Comparison of ENCODE assay signal across 9 mouse cellular contexts in the genomic region with DNA sequence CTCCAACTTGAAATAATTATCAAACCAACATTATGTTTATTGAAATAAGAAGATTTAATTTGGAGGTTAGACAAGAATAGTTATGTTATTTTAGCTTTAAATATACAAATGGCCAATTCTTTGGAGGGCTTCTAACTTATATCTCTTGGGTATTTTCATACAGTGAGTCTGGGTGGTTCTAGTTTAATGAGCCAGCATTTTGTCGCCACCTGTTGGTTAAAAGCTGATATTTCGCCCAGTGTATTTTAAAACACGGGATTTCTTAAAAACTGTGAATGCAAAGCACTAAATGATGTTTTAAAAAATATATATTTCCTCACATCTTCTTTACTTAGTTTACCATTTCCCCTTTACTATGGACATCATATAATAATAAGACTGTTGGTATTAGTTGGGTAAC.
A peak's percentile ranks its signal among the peaks of the same experiment; 100 is the strongest.
DNase-seq lines count a peak whose midpoint lies in the region; ATAC-seq lines count a peak whose summit lies in the region.
"Had no signal": no experiment of that assay in that cellular context is flagged by ENCODE, and none has a peak within 500 bp of the region (broad histone marks: within the 10 kb centered on the region; RNA-seq: fewer than 3 reads in every experiment).

No protein-coding gene starts in this region.

- ATAC-seq in midbrain, embryonic 15.5 days (replicated peaks), result 0 out of 2 replicates have a peak, but pooled peaks have one; percentile 48
- ATAC-seq in midbrain, embryonic 13.5 days, result no peak
- ATAC-seq in megakaryocyte progenitor cell, adult 5-6 weeks (replicated peaks; ENCODE audit: poor library complexity), result peak; percentile 83
- ATAC-seq in cerebellum, adult (ENCODE audit: insufficient number of reproducible peaks, low FRiP score, low TSS enrichment), result no peak

- H3K4me1 ChIP-seq in heart, embryonic 10.5 days, result no peaks in the 10 kb centered on the region
- H3K4me1 ChIP-seq in midbrain, embryonic 15.5 days, result no peaks in the 10 kb centered on the region
- H3K4me1 ChIP-seq in midbrain, embryonic 13.5 days (replicated peaks), result no peaks in the 10 kb centered on the region
- H3K4me1 ChIP-seq: heart, embryonic 15.5 days had no signal

- no peaks in the 10 kb centered on the region for H3K9me3 ChIP-seq in heart, embryonic 10.5 days
- no peaks in the 10 kb centered on the region for H3K9me3 ChIP-seq in midbrain, embryonic 15.5 days
- H3K9me3 ChIP-seq in midbrain, embryonic 13.5 days, result no peaks in the 10 kb centered on the region
- H3K9me3 ChIP-seq: heart, embryonic 15.5 days had no signal

- intact Hi-C loops in heart, postnatal 10 days (cut with DNase I), result loop anchor here (1.0 to 10.0 kb wide), 5 partner anchors 102 to 518 kb away; no protein-coding TSS in a partner anchor

- H3K36me3 ChIP-seq in heart, embryonic 10.5 days, result no peaks in the 10 kb centered on the region
- no peaks in the 10 kb centered on the region for H3K36me3 ChIP-seq in midbrain, embryonic 15.5 days (replicated peaks)
- H3K36me3 ChIP-seq in midbrain, embryonic 13.5 days, result no peaks in the 10 kb centered on the region
- H3K36me3 ChIP-seq: heart, embryonic 15.5 days had no signal

- H3K4me2 ChIP-seq in midbrain, embryonic 15.5 days, result no peak overlapping the region
- no peak overlapping the region for H3K4me2 ChIP-seq in midbrain, embryonic 13.5 days (replicated peaks)
- H3K4me2 ChIP-seq: heart, embryonic 15.5 days had no signal

- no peaks in the 10 kb centered on the region for H3K27me3 ChIP-seq in heart, embryonic 10.5 days (ENCODE audit: insufficient read depth, poor library complexity, severe bottlenecking)
- H3K27me3 ChIP-seq in midbrain, embryonic 15.5 days (replicated peaks), result peaks cover 3% of the 10 kb centered on the region; the same call in 1 of the 2 replicates
- peaks cover 8% of the 10 kb centered on the region; the same call in 1 of the 2 replicates for H3K27me3 ChIP-seq in midbrain, embryonic 13.5 days
- H3K27me3 ChIP-seq: heart, embryonic 15.5 days had no signal

- WGBS in heart, embryonic 10.5 days, result 9% methylated on average over 3 of the region's 3 CpGs
- 5% methylated on average over 3 of the region's 3 CpGs for WGBS in midbrain, embryonic 15.5 days
- 11% methylated on average over 3 of the region's 3 CpGs for WGBS in midbrain, embryonic 13.5 days

- H3K4me3 ChIP-seq in heart, embryonic 10.5 days, result no peak overlapping the region
- no peak overlapping the region for H3K4me3 ChIP-seq in midbrain, embryonic 15.5 days
- no peak overlapping the region for H3K4me3 ChIP-seq in midbrain, embryonic 13.5 days (replicated peaks)
- H3K4me3 ChIP-seq: heart, embryonic 15.5 days had no signal

- no peak overlapping the region for H3K27ac ChIP-seq in heart, embryonic 10.5 days
- H3K27ac ChIP-seq in midbrain, embryonic 15.5 days, result no peak overlapping the region
- no peak overlapping the region for H3K27ac ChIP-seq in midbrain, embryonic 13.5 days
- H3K27ac ChIP-seq: heart, embryonic 15.5 days had no signal

- peak; percentile 21 to 36 for DNase-seq in heart, postnatal 10 days
- DNase-seq in heart, embryonic 10.5 days (ENCODE audit: low spot score), result no peak
- DNase-seq in embryo, embryonic 10 days (ENCODE audit: low spot score), result peak; percentile 12
- DNase-seq in urinary bladder, postnatal 14 days (ENCODE audit: low spot score), result no peak

- no peak overlapping the region for H3K9ac ChIP-seq in midbrain, embryonic 15.5 days
- no peak overlapping the region for H3K9ac ChIP-seq in midbrain, embryonic 13.5 days (replicated peaks)
- H3K9ac ChIP-seq: heart, embryonic 15.5 days had no signal

Comparison
In these comparisons a context has a peak if more than half of its experiments do, and no peak if none do; other contexts are left out.
1. DNase-seq: peak in heart, postnatal 10 days (2 of 2) and embryo, embryonic 10 days (single experiment); none in heart, embryonic 10.5 days (single experiment) and urinary bladder, postnatal 14 days (single experiment).
2. ATAC-seq: peak in midbrain, embryonic 15.5 days (single experiment) and megakaryocyte progenitor cell, adult 5-6 weeks (single experiment); none in midbrain, embryonic 13.5 days (single experiment) and cerebellum, adult (single experiment).